Mouse (Mus musculus) cerebral cortex, adult 2 months (tissue): ENCODE results near the gene Tmprss4.

ENCODE experiments used
- WGBS: fragments of 180-500 bp; shearing (Covaris S2); methylation state at CpG from one replicate; pipeline ENCODE4 v1.1.7; 2018; 5-methylcytosine and 5-hydroxymethylcytosine counted together

The Tmprss4 gene

GRCm38 (mm10) chr9:45196125-45196830 is 7.6 kb downstream of the Tmprss4 start:
- WGBS = 82% methylated on average over 8 of the region's 8 CpGs

GRCm38 (mm10) chr9:45195468-45195867 is 8.4 kb downstream of the Tmprss4 start:
- WGBS = 81% methylated on average over 4 of the region's 4 CpGs

GRCm38 (mm10) chr9:45189661-45190174 is 14.2 kb downstream of the Tmprss4 start:
- 85% methylated on average over 4 of the region's 4 CpGs for WGBS

- 83% methylated on average over 10 of the region's 10 CpGs for WGBS
Measured at GRCm38 (mm10) chr9:45188570-45189563, 15.0 kb downstream of the Tmprss4 start.

GRCm38 (mm10) chr9:45185250-45185649 is 18.6 kb downstream of the Tmprss4 start:
- WGBS = 47% methylated on average over 4 of the region's 4 CpGs

GRCm38 (mm10) chr9:45183266-45183665 is 20.6 kb downstream of the Tmprss4 start:
- WGBS = 78% methylated on average over 6 of the region's 6 CpGs

- WGBS = 37% methylated on average over 3 of the region's 3 CpGs
Measured at GRCm38 (mm10) chr9:45182521-45182920, 21.4 kb downstream of the Tmprss4 start.

- WGBS = 7% methylated on average over 2 of the region's 2 CpGs
Measured at GRCm38 (mm10) chr9:45181770-45182169, 22.1 kb downstream of the Tmprss4 start, which contains the start of gene BC049352. BC049352 (plus strand) TSS chr9:45182007.

GRCm38 (mm10) chr9:45179282-45179681 is 24.6 kb downstream of the Tmprss4 start:
- 86% methylated on average over 5 of the region's 5 CpGs for WGBS

GRCm38 (mm10) chr9:45173475-45173874 is 30.4 kb downstream of the Tmprss4 start:
- WGBS = 57% methylated on average over 3 of the region's 3 CpGs

- WGBS = 87% methylated on average over 1 of the region's 1 CpGs
Measured at GRCm38 (mm10) chr9:45171073-45171610, 32.8 kb downstream of the Tmprss4 start.

GRCm38 (mm10) chr9:45170150-45170549 is 33.7 kb downstream of the Tmprss4 start:
- 48% methylated on average over 5 of the region's 5 CpGs for WGBS

- 43% methylated on average over 5 of the region's 5 CpGs for WGBS
Measured at GRCm38 (mm10) chr9:45167903-45168302, 36.0 kb downstream of the Tmprss4 start.

GRCm38 (mm10) chr9:45153361-45153760 is 50.5 kb downstream of the Tmprss4 start:
- 53% methylated on average over 7 of the region's 7 CpGs for WGBS

GRCm38 (mm10) chr9:45150933-45151332 is 53.0 kb downstream of the Tmprss4 start:
- 56% methylated on average over 1 of the region's 1 CpGs for WGBS

GRCm38 (mm10) chr9:45146267-45146597 is 57.7 kb downstream of the Tmprss4 start:
- WGBS = 3% methylated on average over 5 of the region's 5 CpGs

GRCm38 (mm10) chr9:45145533-45146266 is 58.2 kb downstream of the Tmprss4 start:
- WGBS = 3% methylated on average over 27 of the region's 27 CpGs

- WGBS = 54% methylated on average over 3 of the region's 3 CpGs
Measured at GRCm38 (mm10) chr9:45142686-45143085, 61.2 kb downstream of the Tmprss4 start.

GRCm38 (mm10) chr9:45140945-45141344 is 62.9 kb downstream of the Tmprss4 start:
- WGBS = 70% methylated on average over 7 of the region's 7 CpGs

- WGBS = 13% methylated on average over 7 of the region's 7 CpGs
Measured at GRCm38 (mm10) chr9:45139082-45139481, 64.8 kb downstream of the Tmprss4 start.
